ENCODE assay signal across 10 mouse cellular contexts in the genomic region with DNA sequence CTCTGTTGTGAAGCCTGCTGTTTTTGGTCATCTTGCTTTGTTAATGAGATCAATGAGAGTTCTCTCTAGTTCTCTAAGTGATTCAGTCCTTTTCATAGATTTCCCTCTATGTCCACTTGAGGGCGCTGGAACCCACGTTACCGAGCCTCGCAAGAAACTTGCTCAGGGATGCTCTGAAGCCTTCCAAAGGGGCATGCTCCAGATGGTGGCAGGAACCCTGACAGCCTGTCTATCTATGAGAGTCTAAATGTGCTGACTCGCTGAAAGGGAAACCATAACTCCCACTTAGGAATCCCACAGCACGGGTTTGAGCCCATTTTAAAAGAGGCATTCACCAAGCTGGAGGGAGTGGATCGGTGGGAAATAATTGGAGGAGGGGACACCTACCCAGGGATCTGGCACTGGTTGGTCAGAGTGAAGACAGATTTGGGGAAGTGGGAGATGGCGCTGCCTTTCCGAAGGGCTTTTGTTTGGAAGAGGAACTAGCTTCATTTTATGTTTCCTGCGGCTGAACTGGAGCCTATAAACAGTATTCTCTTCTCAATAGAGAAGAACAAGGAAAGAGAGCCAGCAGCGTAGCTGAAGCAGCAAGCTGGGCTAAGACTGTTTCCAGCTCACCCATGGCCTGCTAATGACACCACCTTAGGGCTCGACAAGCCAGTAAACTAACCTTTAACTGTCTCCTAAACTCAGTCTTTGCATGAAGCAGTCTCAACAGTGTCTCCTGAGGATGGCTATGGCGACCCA. TPM values are rescaled to one million over a fixed set of nuclear protein-coding genes. Genes with fewer than 3 reads are reported as not detected.
DNase-seq lines count a peak whose midpoint lies in the region; ATAC-seq and TF ChIP-seq lines count a peak whose summit lies in the region.
"Had no signal": no experiment of that assay in that cellular context is flagged by ENCODE, and none has a peak within 500 bp of the region (broad histone marks: within the 10 kb centered on the region; RNA-seq: fewer than 3 reads in every experiment).

No protein-coding gene starts in this region.

- no peaks in the 10 kb centered on the region for H3K36me3 ChIP-seq in heart, embryonic 15.5 days
- no peaks in the 10 kb centered on the region for H3K36me3 ChIP-seq in intestine, postnatal 0 days (ENCODE audit: control insufficient read depth, insufficient read depth)
- H3K36me3 ChIP-seq in limb, embryonic 11.5 days (ENCODE audit: control insufficient read depth, insufficient read depth, low read length) = no peaks in the 10 kb centered on the region
- H3K36me3 ChIP-seq: G1E had no signal

- H3K4me3 ChIP-seq in heart, embryonic 15.5 days = no peak overlapping the region
- no peak overlapping the region for H3K4me3 ChIP-seq in intestine, postnatal 0 days (ENCODE audit: low read depth, low read length)
- no peak overlapping the region for H3K4me3 ChIP-seq in limb, embryonic 11.5 days (ENCODE audit: low read depth, low read length)
- H3K4me3 ChIP-seq: myocyte had no signal

- H3K4me2 ChIP-seq in heart, embryonic 15.5 days = peak overlapping the region; percentile 28; the same call in 1 of the 2 replicates
- H3K4me2 ChIP-seq in intestine, postnatal 0 days (replicated peaks; ENCODE audit: low read depth) = peak overlapping the region; percentile 40
- H3K4me2 ChIP-seq in limb, embryonic 11.5 days (ENCODE audit: low read depth, severe bottlenecking) = no peak overlapping the region

- H3K27ac ChIP-seq in heart, embryonic 15.5 days = no peak overlapping the region
- no peak overlapping the region for H3K27ac ChIP-seq in intestine, postnatal 0 days (ENCODE audit: low read depth, low read length)
- H3K27ac ChIP-seq in limb, embryonic 11.5 days (replicated peaks; ENCODE audit: low read depth, low read length) = no peak overlapping the region

- no peak for DNase-seq in heart, postnatal 25 days (ENCODE audit: low spot score)
- peak; percentile 57 for DNase-seq in cerebellum, adult 8-10 months
- DNase-seq in limb, embryonic 11.5 days (ENCODE audit: low spot score) = peak; percentile 73
- DNase-seq in neural tube, embryonic 10.5 days (ENCODE audit: extremely low spot score, low spot score) = peak; percentile 59
- DNase-seq in natural killer cell, adult 2 months (ENCODE audit: low spot score in 2 of 2) = no peak

- no peaks in the 10 kb centered on the region for H3K27me3 ChIP-seq in heart, embryonic 15.5 days
- no peaks in the 10 kb centered on the region for H3K27me3 ChIP-seq in intestine, postnatal 0 days (replicated peaks; ENCODE audit: control insufficient read depth, insufficient read depth, low read length)
- H3K27me3 ChIP-seq in limb, embryonic 11.5 days (ENCODE audit: control insufficient read depth, insufficient read depth, low read length) = no peaks in the 10 kb centered on the region

- WGBS in heart, embryonic 15.5 days = 29% methylated on average over 13 of the region's 13 CpGs
- WGBS in intestine, postnatal 0 days = 35% methylated on average over 13 of the region's 13 CpGs
- 42% methylated on average over 13 of the region's 13 CpGs for WGBS in limb, embryonic 11.5 days

- H3K4me1 ChIP-seq in heart, embryonic 15.5 days (replicated peaks) = no peaks in the 10 kb centered on the region; the same call in 1 of the 2 replicates
- no peaks in the 10 kb centered on the region for H3K4me1 ChIP-seq in intestine, postnatal 0 days (replicated peaks; ENCODE audit: control insufficient read depth, insufficient read depth, low read length)
- no peaks in the 10 kb centered on the region; the same call in 1 of the 2 replicates for H3K4me1 ChIP-seq in limb, embryonic 11.5 days (ENCODE audit: control insufficient read depth, insufficient read depth, low read length)

- intact Hi-C loops in heart, postnatal 25 days (cut with DNase I) = loop anchor here (10.0 kb wide), 1 partner anchor 1048 kb away; no protein-coding TSS in a partner anchor

- no peak for ATAC-seq in heart, embryonic 15.5 days (replicated peaks; ENCODE audit: insufficient number of reproducible peaks, insufficient read depth, low FRiP score, low read depth)
- peak; percentile 91 for ATAC-seq in frontal cortex, adult (ENCODE audit: low TSS enrichment)
- no peak for ATAC-seq in intestine, postnatal 0 days
- peak; percentile 62; the same call in 1 of the 2 replicates for ATAC-seq in limb, embryonic 11.5 days (ENCODE audit: insufficient number of reproducible peaks, low FRiP score, low TSS enrichment, low read depth)

- peak; percentile 82 for TF ChIP-seq CTCF in intestine, postnatal 0 days (IDR thresholded peaks at IDR 0.05; ENCODE audit: low read depth)

- no peak overlapping the region for H3K9ac ChIP-seq in heart, embryonic 15.5 days
- H3K9ac ChIP-seq in intestine, postnatal 0 days (ENCODE audit: low read depth, low read length) = no peak overlapping the region
- H3K9ac ChIP-seq in limb, embryonic 11.5 days (ENCODE audit: low read length) = no peak overlapping the region

- no peaks in the 10 kb centered on the region for H3K9me3 ChIP-seq in heart, embryonic 15.5 days (replicated peaks)
- H3K9me3 ChIP-seq in intestine, postnatal 0 days (ENCODE audit: control insufficient read depth) = no peaks in the 10 kb centered on the region
- no peaks in the 10 kb centered on the region for H3K9me3 ChIP-seq in limb, embryonic 11.5 days (ENCODE audit: control insufficient read depth, low read length)

RNA-seq across cellular contexts. Expression of a gene that starts 32.8 kb away (rescaled TPM):
- polyA plus RNA-seq in heart, embryonic 15.5 days (2015; fragmentation: Nextera tagmentation; extraction: Ambion mirVana) = not detected in 2 replicates
- not detected for total RNA-seq in heart, postnatal 25 days (2021)
- 0.20 TPM in 1 of 2 replicates, not detected in the other for polyA plus RNA-seq in intestine, postnatal 0 days (2015; fragmentation: Nextera tagmentation; extraction: Ambion mirVana)
- polyA plus RNA-seq in limb, embryonic 11.5 days (2014; fragmentation: Nextera tagmentation; extraction: Ambion mirVana) = not detected in 2 replicates
- total RNA-seq: G1E had no signal
- polyA plus RNA-seq: G1E, myocyte had no signal

Comparison
In these comparisons a context has a peak if more than half of its experiments do, and no peak if none do; other contexts are left out.
1. ATAC-seq: peak in frontal cortex, adult (single experiment) and limb, embryonic 11.5 days (single experiment); none in heart, embryonic 15.5 days (single experiment) and intestine, postnatal 0 days (single experiment).
2. DNase-seq: peak in cerebellum, adult 8-10 months (single experiment), limb, embryonic 11.5 days (single experiment) and neural tube, embryonic 10.5 days (single experiment); none in heart, postnatal 25 days (single experiment) and natural killer cell, adult 2 months (0 of 2).